Comparison of ENCODE assay signal across 10 mouse cellular contexts in the genomic region with DNA sequence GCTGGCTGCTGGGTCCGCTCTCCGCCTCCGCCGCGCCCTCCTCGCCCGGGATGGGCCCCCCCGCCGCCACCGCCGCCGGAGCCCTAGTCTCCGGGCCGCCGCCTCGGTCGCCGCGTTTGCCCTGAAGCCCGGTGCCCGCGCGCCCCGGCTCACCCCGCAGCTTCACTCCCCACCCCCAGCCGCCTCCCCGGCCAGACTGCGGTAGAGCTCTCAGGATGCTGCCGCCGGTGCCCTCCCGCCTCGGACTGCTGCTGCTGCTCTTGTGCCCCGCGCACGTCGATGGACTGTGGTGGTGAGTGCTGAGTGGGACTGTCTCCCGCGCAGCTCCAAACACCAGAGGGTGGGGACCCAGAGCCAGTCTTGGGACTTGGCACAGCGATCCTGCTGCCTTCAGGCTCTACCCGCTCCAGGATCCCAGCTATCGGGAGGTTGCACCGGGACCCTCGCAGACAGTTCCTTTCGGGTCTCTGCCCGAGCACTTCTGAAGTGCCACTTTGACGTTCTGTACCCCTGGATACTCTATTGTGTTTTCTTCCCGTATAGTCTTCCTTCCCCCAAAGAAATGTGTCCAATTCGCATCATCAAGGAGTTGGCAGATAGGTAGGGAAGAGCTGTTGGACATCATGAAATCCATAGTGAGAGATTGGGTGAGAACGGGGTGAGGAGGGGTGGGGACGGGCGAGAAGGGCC. TPM values are rescaled to one million over a fixed set of nuclear protein-coding genes. Genes with fewer than 3 reads are reported as not detected.
DNase-seq lines count a peak whose midpoint lies in the region; ATAC-seq and TF ChIP-seq lines count a peak whose summit lies in the region.
"Had no signal": no experiment of that assay in that cellular context is flagged by ENCODE, and none has a peak within 500 bp of the region (broad histone marks: within the 10 kb centered on the region; RNA-seq: fewer than 3 reads in every experiment).

No protein-coding gene starts in this region.

- DNase-seq in heart, adult 9 months (ENCODE audit: low spot score in 2 of 2) = no peak
- no peak for DNase-seq in ES-E14 (ENCODE audit: low read depth, low spot score)
- DNase-seq in forebrain, postnatal 0 days = no peak
- DNase-seq in liver, embryonic 11.5 days (ENCODE audit: low spot score) = no peak
- DNase-seq in frontal cortex, postnatal 14 days (ENCODE audit: low spot score in 2 of 2) = no peak
- DNase-seq in spleen, postnatal 10 days (ENCODE audit: low spot score in 2 of 2) = no peak

- WGBS in heart, embryonic 12.5 days = 2% methylated on average over 50 of the region's 51 CpGs
- WGBS in forebrain, postnatal 0 days = under 1% methylated on average over 43 of the region's 51 CpGs
- WGBS in liver, embryonic 11.5 days = under 1% methylated on average over 45 of the region's 51 CpGs
- 2% methylated on average over 44 of the region's 51 CpGs for WGBS in stomach, embryonic 16.5 days

- H3K9me3 ChIP-seq in heart, embryonic 12.5 days (replicated peaks) = no peaks in the 10 kb centered on the region
- no peaks in the 10 kb centered on the region for H3K9me3 ChIP-seq in ES-E14 (ENCODE audit: control insufficient read depth, insufficient read depth, low read depth, low read length)
- no peaks in the 10 kb centered on the region for H3K9me3 ChIP-seq in forebrain, postnatal 0 days (ENCODE audit: low read length)
- no peaks in the 10 kb centered on the region for H3K9me3 ChIP-seq in liver, embryonic 11.5 days (ENCODE audit: control insufficient read depth, low read length)
- no peaks in the 10 kb centered on the region for H3K9me3 ChIP-seq in stomach, embryonic 16.5 days (replicated peaks; ENCODE audit: control insufficient read depth, low read length)

- TF ChIP-seq CTCF in forebrain, postnatal 0 days (IDR thresholded peaks at IDR 0.05; ENCODE audit: low read depth) = no peak

- peak overlapping the region; percentile 67 for H3K9ac ChIP-seq in heart, embryonic 12.5 days
- H3K9ac ChIP-seq in ES-E14 (ENCODE audit: insufficient read depth, low read depth, low read length, poor library complexity, severe bottlenecking) = peak overlapping the region; percentile 23; the same call in 1 of the 2 replicates
- peak overlapping the region; percentile 35; the same call in 1 of the 2 replicates for H3K9ac ChIP-seq in forebrain, postnatal 0 days
- H3K9ac ChIP-seq in liver, embryonic 11.5 days (ENCODE audit: low read depth, low read length) = no peak overlapping the region
- peak overlapping the region; percentile 68 for H3K9ac ChIP-seq in stomach, embryonic 16.5 days (ENCODE audit: low read length)

- H3K27me3 ChIP-seq in heart, embryonic 12.5 days (replicated peaks) = peaks cover 95% of the 10 kb centered on the region
- peaks cover 71% of the 10 kb centered on the region for H3K27me3 ChIP-seq in forebrain, postnatal 0 days (ENCODE audit: insufficient read depth, low read length)
- peaks cover 94% of the 10 kb centered on the region for H3K27me3 ChIP-seq in liver, embryonic 11.5 days (replicated peaks; ENCODE audit: control insufficient read depth, insufficient read depth, low read length)
- H3K27me3 ChIP-seq in stomach, embryonic 16.5 days (ENCODE audit: control insufficient read depth, insufficient read depth, low read length) = peaks cover 51% of the 10 kb centered on the region

- H3K4me2 ChIP-seq in heart, embryonic 12.5 days = peak overlapping the region; percentile 94
- peak overlapping the region; percentile 83 for H3K4me2 ChIP-seq in forebrain, postnatal 0 days (ENCODE audit: low read depth)
- peak overlapping the region; percentile 65 for H3K4me2 ChIP-seq in liver, embryonic 11.5 days
- peak overlapping the region; percentile 91 for H3K4me2 ChIP-seq in stomach, embryonic 16.5 days (ENCODE audit: low read depth, low read length)

- ATAC-seq in heart, embryonic 12.5 days (ENCODE audit: insufficient number of reproducible peaks, low FRiP score) = no peak; the same call in 1 of the 2 replicates
- peak; percentile 41 for ATAC-seq in forebrain, postnatal 0 days
- no peak for ATAC-seq in liver, embryonic 11.5 days (replicated peaks; ENCODE audit: low FRiP score)
- ATAC-seq in stomach, embryonic 16.5 days (ENCODE audit: insufficient read depth, low FRiP score) = no peak

- no peaks in the 10 kb centered on the region for H3K36me3 ChIP-seq in heart, embryonic 12.5 days
- H3K36me3 ChIP-seq in ES-E14 (ENCODE audit: control insufficient read depth, insufficient read depth, low read length, poor library complexity, severe bottlenecking) = no peaks in the 10 kb centered on the region
- no peaks in the 10 kb centered on the region for H3K36me3 ChIP-seq in forebrain, postnatal 0 days (ENCODE audit: insufficient read depth)
- no peaks in the 10 kb centered on the region for H3K36me3 ChIP-seq in liver, embryonic 11.5 days (ENCODE audit: control insufficient read depth, insufficient read depth, low read length)
- no peaks in the 10 kb centered on the region for H3K36me3 ChIP-seq in stomach, embryonic 16.5 days (ENCODE audit: control insufficient read depth, insufficient read depth, low read length)

- H3K4me3 ChIP-seq in heart, embryonic 12.5 days = peak overlapping the region; percentile 55
- H3K4me3 ChIP-seq in ES-E14 (ENCODE audit: insufficient read depth in 1 of 2, low read depth in 1 of 2, low read length in 2 of 2, poor library complexity in 1 of 2, severe bottlenecking in 1 of 2) = peak overlapping the region; percentile 62 to 65
- H3K4me3 ChIP-seq in forebrain, postnatal 0 days (ENCODE audit: low read depth, low read length) = peak overlapping the region; percentile 46
- H3K4me3 ChIP-seq in liver, embryonic 11.5 days (ENCODE audit: low read depth, low read length) = peak overlapping the region; percentile 43
- peak overlapping the region; percentile 52 for H3K4me3 ChIP-seq in stomach, embryonic 16.5 days (replicated peaks; ENCODE audit: low read length)

- in situ Hi-C loops in ES-E14 (cut with MboI; ENCODE audit: low sequenced_read_pairs in 2 of 2, unreplicated experiment in 2 of 2) = loop anchor here (10.0 kb wide), 2 partner anchors 83 to 113 kb away; partner anchors contain the start of genes Cdk5r2 (in 1 of the 2) and Fev (in 1 of the 2)

- peaks cover 29% of the 10 kb centered on the region for H3K4me1 ChIP-seq in heart, embryonic 12.5 days (replicated peaks)
- H3K4me1 ChIP-seq in ES-E14 (ENCODE audit: control insufficient read depth in 2 of 2, insufficient read depth in 2 of 2, low read length in 2 of 2, poor library complexity in 1 of 2) = peaks cover 3 to 13% of the 10 kb centered on the region in 2 experiments; a peak in 3 of 4 replicates
- H3K4me1 ChIP-seq in forebrain, postnatal 0 days (ENCODE audit: insufficient read depth) = no peaks in the 10 kb centered on the region
- peaks cover 11% of the 10 kb centered on the region for H3K4me1 ChIP-seq in liver, embryonic 11.5 days (replicated peaks; ENCODE audit: control insufficient read depth, insufficient read depth, low read length)
- peaks cover 23% of the 10 kb centered on the region for H3K4me1 ChIP-seq in stomach, embryonic 16.5 days (ENCODE audit: control insufficient read depth, insufficient read depth, low read length)

- no peak overlapping the region for H3K27ac ChIP-seq in heart, embryonic 12.5 days (ENCODE audit: poor library complexity, severe bottlenecking)
- H3K27ac ChIP-seq in ES-E14 (ENCODE audit: insufficient read depth, low read depth, low read length, poor library complexity, severe bottlenecking) = no peak overlapping the region
- H3K27ac ChIP-seq in forebrain, postnatal 0 days (ENCODE audit: low read depth, low read length) = no peak overlapping the region
- H3K27ac ChIP-seq in liver, embryonic 11.5 days (ENCODE audit: low read depth, low read length) = no peak overlapping the region
- no peak overlapping the region for H3K27ac ChIP-seq in stomach, embryonic 16.5 days (ENCODE audit: low read length)

TF ChIP-seq in ES-E14, 5 proteins besides CTCF, POLR2A, EP300 and RAD21:
- TF ChIP-seq CHD2 (IDR thresholded peaks at IDR 0.05; ENCODE audit: low read depth, low read length) (no peak), ZC3H11A (IDR thresholded peaks at IDR 0.05; ENCODE audit: borderline replicate concordance, low read depth, low read length) (no peak), MAFK (IDR thresholded peaks at IDR 0.05; ENCODE audit: insufficient read depth, low read depth, low read length) (no peak), ZNF384 (IDR thresholded peaks at IDR 0.05; ENCODE audit: low read depth, low read length) (no peak), HCFC1 (IDR thresholded peaks at IDR 0.05; ENCODE audit: borderline replicate concordance, insufficient read depth, low read length) (no peak)
TF ChIP-seq in ES-E14: peak in this region for 0.

RNA-seq across cellular contexts. Expression of gene Wnt6, which starts 0.4 kb away (rescaled TPM):
- polyA plus RNA-seq in heart, embryonic 12.5 days (2016; fragmentation: Nextera tagmentation; extraction: Ambion mirVana) = 0.41 and 1.3 TPM in 2 replicates
- total RNA-seq in ES-E14 (2012; rRNA removed) = 2.6 and 2.8 TPM in 2 replicates
- total RNA-seq in forebrain, postnatal 0 days (2014; rRNA removed) = 6.1 and 7.2 TPM in 2 replicates
- 3.8 and 4.6 TPM in 2 replicates for polyA plus RNA-seq in forebrain, postnatal 0 days (2015; fragmentation: Nextera tagmentation; extraction: Ambion mirVana)
- polyA plus RNA-seq in liver, embryonic 11.5 days (2014; fragmentation: Nextera tagmentation; extraction: Ambion mirVana) = 1.5 and 2.4 TPM in 2 replicates
- polyA plus RNA-seq in stomach, embryonic 16.5 days (2015; fragmentation: Nextera tagmentation; extraction: Ambion mirVana) = 2.4 and 2.8 TPM in 2 replicates
- total RNA-seq: hematopoietic stem cell, adult 5-6 weeks had no signal
- polyA plus RNA-seq: Patski had no signal

RNA-seq across cellular contexts. Expression of gene Wnt10a, which starts 19.2 kb away (rescaled TPM):
- 0.28 TPM in 1 of 2 replicates, not detected in the other for polyA plus RNA-seq in heart, embryonic 12.5 days (2016; fragmentation: Nextera tagmentation; extraction: Ambion mirVana)
- 0.42 and 1.5 TPM in 2 replicates for total RNA-seq in ES-E14 (2012; rRNA removed)
- 0.15 and 0.19 TPM in 2 replicates for total RNA-seq in forebrain, postnatal 0 days (2014; rRNA removed)
- 0.21 and 0.23 TPM in 2 replicates for polyA plus RNA-seq in forebrain, postnatal 0 days (2015; fragmentation: Nextera tagmentation; extraction: Ambion mirVana)
- 0.10 and 0.22 TPM in 2 replicates for polyA plus RNA-seq in liver, embryonic 11.5 days (2014; fragmentation: Nextera tagmentation; extraction: Ambion mirVana)
- polyA plus RNA-seq in stomach, embryonic 16.5 days (2015; fragmentation: Nextera tagmentation; extraction: Ambion mirVana) = 2.9 and 3.2 TPM in 2 replicates
- total RNA-seq: hematopoietic stem cell, adult 5-6 weeks had no signal
- polyA plus RNA-seq: Patski had no signal

RNA-seq across cellular contexts. Expression of gene Prkag3, which starts 23.1 kb away (rescaled TPM):
- polyA plus RNA-seq in heart, embryonic 12.5 days (2016; fragmentation: Nextera tagmentation; extraction: Ambion mirVana) = 6.0 and 7.2 TPM in 2 replicates
- 0.04 and 0.16 TPM in 2 replicates for total RNA-seq in ES-E14 (2012; rRNA removed)
- 0.23 TPM in 1 of 2 replicates, not detected in the other for total RNA-seq in forebrain, postnatal 0 days (2014; rRNA removed)
- not detected in 2 replicates for polyA plus RNA-seq in forebrain, postnatal 0 days (2015; fragmentation: Nextera tagmentation; extraction: Ambion mirVana)
- not detected in 2 replicates for polyA plus RNA-seq in liver, embryonic 11.5 days (2014; fragmentation: Nextera tagmentation; extraction: Ambion mirVana)
- polyA plus RNA-seq in stomach, embryonic 16.5 days (2015; fragmentation: Nextera tagmentation; extraction: Ambion mirVana) = 0.31 and 1.8 TPM in 2 replicates
- total RNA-seq: hematopoietic stem cell, adult 5-6 weeks had no signal
- polyA plus RNA-seq: Patski had no signal

RNA-seq across cellular contexts. Expression of gene Cyp27a1, which starts 58.7 kb away (rescaled TPM):
- polyA plus RNA-seq in heart, embryonic 12.5 days (2016; fragmentation: Nextera tagmentation; extraction: Ambion mirVana) = 13.5 and 13.8 TPM in 2 replicates
- total RNA-seq in ES-E14 (2012; rRNA removed) = 1.1 and 4.9 TPM in 2 replicates
- total RNA-seq in forebrain, postnatal 0 days (2014; rRNA removed) = 1.3 and 1.6 TPM in 2 replicates
- 1.5 and 1.6 TPM in 2 replicates for polyA plus RNA-seq in forebrain, postnatal 0 days (2015; fragmentation: Nextera tagmentation; extraction: Ambion mirVana)
- 2.7 and 4.0 TPM in 2 replicates for polyA plus RNA-seq in liver, embryonic 11.5 days (2014; fragmentation: Nextera tagmentation; extraction: Ambion mirVana)
- polyA plus RNA-seq in stomach, embryonic 16.5 days (2015; fragmentation: Nextera tagmentation; extraction: Ambion mirVana) = 10.4 and 11.3 TPM in 2 replicates
- polyA plus RNA-seq: Patski had no signal
